Mouse (Mus musculus) hindbrain, embryonic 12.5 days (tissue): ENCODE results near the gene Nyap2. TPM values are rescaled to one million over a fixed set of nuclear protein-coding genes. Genes with fewer than 3 reads are reported as not detected.

Experiments
- ATAC-seq: fragments of 200-750 bp; cut with Nextera tagmentation; 2 replicates; pipeline ENCODE4 v1.8.0; 2017; ENCODE audit warnings: moderate TSS enrichment; ENCODE audit not compliant: low FRiP score
- H3K27ac ChIP-seq: fragments of 300-500 bp; sonication (generic); 2 replicates; pipeline ENCODE4 v1.5.1; 2016; ENCODE audit warnings: mild to moderate bottlenecking
- H3K27me3 ChIP-seq: fragments of 300-500 bp; sonication (generic); 2 replicates; pipeline ENCODE4 v1.6.1; 2016; ENCODE audit warnings: mild to moderate bottlenecking
- H3K36me3 ChIP-seq: fragments of 300-500 bp; sonication (generic); 2 replicates; pipeline ENCODE4 v1.6.1; 2016; ENCODE audit warnings: mild to moderate bottlenecking
- H3K4me1 ChIP-seq: fragments of 300-500 bp; sonication (generic); 2 replicates; pipeline ENCODE4 v1.6.1; 2016
- H3K4me2 ChIP-seq: fragments of 300-500 bp; sonication (generic); replicated peaks from 2 replicates; pipeline ENCODE4 v1.6.1; 2016; ENCODE audit warnings: mild to moderate bottlenecking
- H3K4me3 ChIP-seq: fragments of 300-500 bp; sonication (generic); 2 replicates; pipeline ENCODE4 v1.5.1; 2016; ENCODE audit warnings: mild to moderate bottlenecking
- H3K9ac ChIP-seq: fragments of 300-500 bp; sonication (generic); 2 replicates; pipeline ENCODE4 v1.6.1; 2016; ENCODE audit warnings: mild to moderate bottlenecking, moderate library complexity
- H3K9me3 ChIP-seq: fragments of 300-500 bp; sonication (generic); replicated peaks from 2 replicates; pipeline ENCODE4 v1.6.1; 2016; ENCODE audit warnings: mild to moderate bottlenecking
- WGBS: fragments of 180-500 bp; shearing (Covaris S2); methylation state at CpG from one replicate; pipeline ENCODE4 v1.1.7; 2016; 5-methylcytosine and 5-hydroxymethylcytosine counted together
- polyA plus RNA-seq: library from polyadenylated mRNA; unstranded; fragments of >200 nt; fragmentation: Nextera tagmentation; extraction: Ambion mirVana; gene quantifications from 2 replicates; pipeline ENCODE4 v1.2.1, GENCODE M21; 2016

Nyap2 gene
- polyA plus RNA-seq, result 5.3 and 5.7 TPM in 2 replicates

- Histone ChIP-seq H3K27me3 (no peaks in the 10 kb centered on the region), H3K4me3 (peak within 1 kb of the TSS; percentile 30), H3K27ac (peak within 1 kb of the TSS; percentile 95), H3K9me3 (no peaks in the 10 kb centered on the region), H3K4me2 (peak within 1 kb of the TSS; percentile 46), H3K4me1 (no peaks in the 10 kb centered on the region), H3K9ac (peak within 1 kb of the TSS; percentile 55), H3K36me3 (no peaks in the 10 kb centered on the region)
- peak; percentile 86 for ATAC-seq
- 22% methylated on average over 16 of the region's 16 CpGs for WGBS
Measured at GRCm38 (mm10) chr1:81076831-81077664, at the start of gene Nyap2. TSS of gene Nyap2 (plus strand) at chr1:81076950.

- H3K4me3 ChIP-seq, result no peak overlapping the region
- no peak overlapping the region for H3K27ac ChIP-seq
- H3K4me2 ChIP-seq, result no peak overlapping the region
- ATAC-seq, result no peak
- H3K36me3 ChIP-seq, result no peaks in the 10 kb centered on the region
- H3K4me1 ChIP-seq, result no peaks in the 10 kb centered on the region
- no peaks in the 10 kb centered on the region for H3K9me3 ChIP-seq
- no peak overlapping the region for H3K9ac ChIP-seq
- H3K27me3 ChIP-seq, result no peaks in the 10 kb centered on the region
- 44% methylated on average over 5 of the region's 5 CpGs for WGBS
Measured at GRCm38 (mm10) chr1:81042907-81043868, 33.6 kb upstream of the Nyap2 start.

GRCm38 (mm10) chr1:81058340-81058739 is 18.4 kb upstream of the Nyap2 start:
- no peak overlapping the region for H3K9ac ChIP-seq
- H3K27me3 ChIP-seq, result no peaks in the 10 kb centered on the region
- no peak overlapping the region for H3K4me3 ChIP-seq
- no peak overlapping the region for H3K4me2 ChIP-seq
- H3K36me3 ChIP-seq, result no peaks in the 10 kb centered on the region
- H3K27ac ChIP-seq, result no peak overlapping the region
- no peaks in the 10 kb centered on the region for H3K9me3 ChIP-seq
- no peak for ATAC-seq
- no peaks in the 10 kb centered on the region for H3K4me1 ChIP-seq
- 77% methylated on average over 5 of the region's 5 CpGs for WGBS

DNA sequence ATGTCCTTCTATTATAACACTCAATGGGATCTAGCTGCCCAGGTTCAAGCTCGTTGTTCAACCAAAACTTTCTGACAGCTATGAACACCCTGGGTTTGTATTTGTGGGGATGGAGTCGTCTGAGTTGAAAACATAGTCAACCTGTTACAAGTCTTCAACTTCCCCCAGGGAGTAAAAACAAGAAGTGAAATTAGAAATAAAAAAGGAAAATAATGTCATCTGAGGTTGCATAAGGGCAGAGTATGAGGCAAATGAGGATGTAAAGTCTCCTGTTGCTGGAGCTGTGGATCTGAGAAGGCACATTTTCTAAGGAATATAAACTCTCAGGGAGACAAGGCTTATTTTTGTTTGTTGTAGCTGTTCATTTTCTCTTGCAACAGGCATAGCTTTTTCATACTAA is 17.9 kb upstream of the Nyap2 start:
- H3K4me1 ChIP-seq, result no peaks in the 10 kb centered on the region
- no peak overlapping the region for H3K4me2 ChIP-seq
- H3K4me3 ChIP-seq, result no peak overlapping the region
- H3K27ac ChIP-seq, result no peak overlapping the region
- no peaks in the 10 kb centered on the region for H3K36me3 ChIP-seq
- 81% methylated on average over 2 of the region's 2 CpGs for WGBS
- no peak for ATAC-seq
- H3K9ac ChIP-seq, result no peak overlapping the region
- no peaks in the 10 kb centered on the region for H3K27me3 ChIP-seq
- no peaks in the 10 kb centered on the region for H3K9me3 ChIP-seq

DNA sequence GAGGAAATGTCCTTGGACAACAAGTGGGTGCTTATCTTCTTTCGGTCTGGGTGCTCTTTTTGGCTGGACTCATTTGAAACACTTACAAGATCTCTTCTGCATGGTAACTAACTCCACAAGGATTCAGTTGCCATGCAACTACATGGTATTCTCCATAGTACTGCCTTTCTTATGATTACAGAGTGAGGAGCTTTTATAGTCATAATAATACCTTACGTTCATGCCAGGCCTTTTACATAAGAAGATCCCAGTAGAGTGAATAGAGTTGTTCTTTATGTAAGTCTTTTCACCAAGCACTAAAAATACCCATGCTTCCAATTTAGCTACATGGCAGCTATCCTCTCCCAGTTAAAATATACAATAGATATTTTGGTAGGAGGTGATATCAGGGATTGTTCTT is 13.9 kb upstream of the Nyap2 start:
- Histone ChIP-seq H3K27me3 (no peaks in the 10 kb centered on the region), H3K9me3 (no peaks in the 10 kb centered on the region), H3K4me3 (no peak overlapping the region), H3K4me2 (no peak overlapping the region), H3K36me3 (no peaks in the 10 kb centered on the region), H3K27ac (no peak overlapping the region), H3K9ac (no peak overlapping the region), H3K4me1 (no peaks in the 10 kb centered on the region)
- ATAC-seq, result no peak
- WGBS, result 87% methylated on average over 2 of the region's 2 CpGs

- Histone ChIP-seq H3K9me3 (no peaks in the 10 kb centered on the region), H3K36me3 (no peaks in the 10 kb centered on the region), H3K4me2 (peak overlapping the region; percentile 46), H3K4me1 (no peaks in the 10 kb centered on the region), H3K27me3 (no peaks in the 10 kb centered on the region), H3K9ac (no peak overlapping the region), H3K4me3 (no peak overlapping the region), H3K27ac (peak overlapping the region; percentile 41)
- peak; percentile 91 for ATAC-seq
- 42% methylated on average over 9 of the region's 9 CpGs for WGBS
Measured at GRCm38 (mm10) chr1:81076259-81076658, 491 bp upstream of the Nyap2 start.

DNA sequence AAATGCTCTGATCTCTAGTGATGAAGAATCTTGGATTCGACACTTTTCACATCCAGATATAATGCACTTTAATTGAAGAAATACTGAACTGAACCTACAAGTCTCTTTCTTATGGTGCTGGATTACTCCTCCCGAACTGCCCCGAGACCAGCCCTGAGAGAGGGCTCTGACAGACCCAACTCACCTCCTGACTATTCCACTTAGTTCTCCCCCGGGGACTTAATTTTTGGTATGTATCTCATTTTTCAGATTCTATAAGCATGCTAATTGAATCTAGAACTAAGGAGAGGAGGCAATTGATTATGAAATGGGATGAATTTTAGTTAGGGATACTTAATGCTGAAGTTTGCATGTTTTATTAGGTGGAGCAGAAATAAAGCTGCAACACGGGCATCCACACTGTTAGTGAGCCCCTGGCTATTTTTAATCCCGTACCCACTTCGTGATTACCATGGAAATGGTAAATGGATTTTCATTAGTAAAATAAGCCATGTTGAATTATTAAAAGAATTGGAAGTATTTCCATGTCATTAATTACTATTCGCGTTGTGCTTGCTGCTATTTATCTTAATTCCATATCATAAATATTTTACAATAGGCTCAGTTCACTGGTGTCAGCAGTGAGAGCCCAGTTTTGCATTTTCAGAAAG is 1.0 kb downstream of the Nyap2 start:
- peak overlapping the region; percentile 30 for H3K4me3 ChIP-seq
- H3K9me3 ChIP-seq, result no peaks in the 10 kb centered on the region
- H3K36me3 ChIP-seq, result no peaks in the 10 kb centered on the region
- no peaks in the 10 kb centered on the region for H3K4me1 ChIP-seq
- peak overlapping the region; percentile 95 for H3K27ac ChIP-seq
- 0 out of 2 replicates have a peak, but pooled peaks have one; percentile 34 for ATAC-seq
- no peaks in the 10 kb centered on the region for H3K27me3 ChIP-seq
- peak overlapping the region; percentile 55; the same call in 1 of the 2 replicates for H3K9ac ChIP-seq
- WGBS, result 71% methylated on average over 9 of the region's 9 CpGs
- H3K4me2 ChIP-seq, result peak overlapping the region; percentile 46

GRCm38 (mm10) chr1:81087485-81087884 is 10.7 kb downstream of the Nyap2 start:
- WGBS, result 84% methylated on average over 5 of the region's 5 CpGs
- H3K9ac ChIP-seq, result no peak overlapping the region
- no peaks in the 10 kb centered on the region for H3K27me3 ChIP-seq
- H3K4me2 ChIP-seq, result no peak overlapping the region
- H3K9me3 ChIP-seq, result no peaks in the 10 kb centered on the region
- H3K36me3 ChIP-seq, result no peaks in the 10 kb centered on the region
- no peaks in the 10 kb centered on the region for H3K4me1 ChIP-seq
- no peak overlapping the region for H3K4me3 ChIP-seq
- no peak for ATAC-seq
- no peak overlapping the region for H3K27ac ChIP-seq

GRCm38 (mm10) chr1:81090400-81090799 is 13.7 kb downstream of the Nyap2 start:
- Histone ChIP-seq H3K4me2 (no peak overlapping the region), H3K9me3 (no peaks in the 10 kb centered on the region), H3K9ac (no peak overlapping the region), H3K4me3 (no peak overlapping the region), H3K27me3 (no peaks in the 10 kb centered on the region), H3K27ac (no peak overlapping the region), H3K36me3 (no peaks in the 10 kb centered on the region), H3K4me1 (no peaks in the 10 kb centered on the region)
- 93% methylated on average over 1 of the region's 1 CpGs for WGBS
- ATAC-seq, result no peak

- Histone ChIP-seq H3K9ac (no peak overlapping the region), H3K27ac (no peak overlapping the region), H3K4me3 (no peak overlapping the region), H3K27me3 (no peaks in the 10 kb centered on the region), H3K36me3 (no peaks in the 10 kb centered on the region), H3K4me2 (no peak overlapping the region), H3K4me1 (no peaks in the 10 kb centered on the region), H3K9me3 (no peaks in the 10 kb centered on the region)
- 68% methylated on average over 3 of the region's 3 CpGs for WGBS
- ATAC-seq, result no peak
Measured at GRCm38 (mm10) chr1:81090979-81091378, 14.2 kb downstream of the Nyap2 start.

DNA sequence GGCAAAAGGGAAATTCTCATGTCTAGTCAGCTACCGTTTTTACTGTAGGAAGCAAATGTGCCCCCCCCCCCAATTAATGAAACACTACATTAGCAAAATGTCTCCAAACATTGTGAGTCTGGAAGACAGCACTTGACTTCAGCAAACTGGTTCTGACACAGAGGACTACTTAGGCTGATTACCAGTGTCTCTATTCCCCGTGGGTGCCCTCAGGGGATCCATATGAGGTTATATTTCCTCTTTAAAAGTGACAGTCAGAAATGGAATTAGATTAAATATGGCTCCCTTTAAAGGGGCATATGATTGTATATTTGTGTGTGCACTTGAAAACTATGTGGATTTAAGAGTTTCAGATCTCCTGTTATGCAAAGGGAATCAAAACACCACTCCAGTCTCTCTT is 15.3 kb downstream of the Nyap2 start:
- H3K27me3 ChIP-seq, result no peaks in the 10 kb centered on the region
- 72% methylated on average over 2 of the region's 2 CpGs for WGBS
- no peak for ATAC-seq
- no peak overlapping the region for H3K4me3 ChIP-seq
- H3K4me1 ChIP-seq, result no peaks in the 10 kb centered on the region
- H3K4me2 ChIP-seq, result no peak overlapping the region
- no peaks in the 10 kb centered on the region for H3K9me3 ChIP-seq
- no peaks in the 10 kb centered on the region for H3K36me3 ChIP-seq
- H3K9ac ChIP-seq, result no peak overlapping the region
- H3K27ac ChIP-seq, result no peak overlapping the region

GRCm38 (mm10) chr1:81092886-81093285 is 16.1 kb downstream of the Nyap2 start:
- H3K4me1 ChIP-seq, result no peaks in the 10 kb centered on the region
- no peak overlapping the region for H3K9ac ChIP-seq
- no peaks in the 10 kb centered on the region for H3K9me3 ChIP-seq
- no peak for ATAC-seq
- H3K4me3 ChIP-seq, result no peak overlapping the region
- no peaks in the 10 kb centered on the region for H3K27me3 ChIP-seq
- WGBS, result 93% methylated on average over 4 of the region's 4 CpGs
- no peaks in the 10 kb centered on the region for H3K36me3 ChIP-seq
- no peak overlapping the region for H3K27ac ChIP-seq
- H3K4me2 ChIP-seq, result no peak overlapping the region
